Mouse (Mus musculus) myocyte (in vitro differentiated cells): ENCODE measurements around the gene Dmd. TPM values are rescaled to one million over a fixed set of nuclear protein-coding genes. Genes with fewer than 3 reads are reported as not detected.

ENCODE experiments used
- H3K27me3 ChIP-seq: one replicate; pipeline ENCODE4 v1.6.1; 2011; ENCODE audit not compliant: control insufficient read depth, insufficient read depth, insufficient read length
- H3K36me3 ChIP-seq: one replicate; pipeline ENCODE4 v1.6.1; 2011; ENCODE audit not compliant: control insufficient read depth, insufficient read depth
- H3K4me2 ChIP-seq: one replicate; pipeline ENCODE4 v1.6.1; 2011; ENCODE audit warnings: low read depth, control low read depth
- H3K4me3 ChIP-seq: one replicate; pipeline ENCODE4 v1.5.1; 2011; ENCODE audit warnings: mild to moderate bottlenecking, control low read depth, moderate library complexity
- H3K79me2 ChIP-seq: one replicate; pipeline ENCODE4 v1.6.1; 2011; ENCODE audit not compliant: control insufficient read depth, insufficient read depth
- H3ac ChIP-seq: one replicate; pipeline ENCODE4 v1.6.1; 2011; ENCODE audit not compliant: control insufficient read depth, insufficient read length
- CEBPB ChIP-seq: IDR thresholded peaks from 2 replicates; pipeline ENCODE4 v1.6.1; 2011; ENCODE audit warnings: mild to moderate bottlenecking, moderate library complexity; ENCODE audit not compliant: poor library complexity, insufficient read depth, severe bottlenecking
- E2F4 ChIP-seq: IDR thresholded peaks from one replicate; pipeline ENCODE4 v1.6.1; 2011; ENCODE audit warnings: mild to moderate bottlenecking, control low read depth, moderate library complexity; ENCODE audit not compliant: insufficient read depth
- MAX ChIP-seq: IDR thresholded peaks from one replicate; pipeline ENCODE4 v1.6.1; 2011; ENCODE audit warnings: low read depth, mild to moderate bottlenecking, control low read depth
- MYOD1 ChIP-seq, 3 experiments: IDR thresholded peaks; one replicate each; pipeline ENCODE4 v1.6.1; 2011; ENCODE audit warnings: control low read depth in 2 of 3, low read depth in 2 of 3, mild to moderate bottlenecking in 2 of 3, moderate library complexity in 1 of 3; ENCODE audit not compliant: insufficient read length in 2 of 3, control insufficient read depth in 1 of 3
- MYOG ChIP-seq, 3 experiments: IDR thresholded peaks; one replicate each; pipeline ENCODE4 v1.6.1; 2011; ENCODE audit warnings: control low read depth in 2 of 3, low read depth in 2 of 3, mild to moderate bottlenecking in 2 of 3; ENCODE audit not compliant: insufficient read length in 2 of 3, control insufficient read depth in 1 of 3, insufficient read depth in 1 of 3
- POLR2A ChIP-seq: IDR thresholded peaks from one replicate; pipeline ENCODE4 v1.6.1; 2011; ENCODE audit warnings: low read depth, mild to moderate bottlenecking, control low read depth, moderate library complexity; ENCODE audit not compliant: insufficient read length
- POLR2AphosphoS2 ChIP-seq: IDR thresholded peaks from one replicate; pipeline ENCODE4 v1.6.1; 2011; ENCODE audit warnings: low read depth, control low read depth; ENCODE audit not compliant: insufficient read length
- REST ChIP-seq: IDR thresholded peaks from one replicate; pipeline ENCODE4 v1.6.1; 2011; ENCODE audit warnings: mild to moderate bottlenecking, control low read depth, moderate library complexity; ENCODE audit not compliant: insufficient read depth, insufficient read length
- SRF ChIP-seq: IDR thresholded peaks from one replicate; pipeline ENCODE4 v1.6.1; 2011; ENCODE audit warnings: low read depth; ENCODE audit not compliant: control insufficient read depth, insufficient read length
- TCF12 ChIP-seq: IDR thresholded peaks from one replicate; pipeline ENCODE4 v1.6.1; 2011; ENCODE audit warnings: mild to moderate bottlenecking, control low read depth; ENCODE audit not compliant: poor library complexity, insufficient read depth, severe bottlenecking
- TCF3 ChIP-seq: IDR thresholded peaks from one replicate; pipeline ENCODE4 v1.6.1; 2011; ENCODE audit warnings: low read depth, control low read depth; ENCODE audit not compliant: insufficient read length
- USF1 ChIP-seq: IDR thresholded peaks from one replicate; pipeline ENCODE4 v1.6.1; 2011; ENCODE audit warnings: low read depth, mild to moderate bottlenecking, control low read depth, moderate library complexity
- polyA plus RNA-seq: library from polyadenylated mRNA; unstranded; fragments of >200 nt; fragmentation: generic; extraction: Trizol; gene quantifications from one replicate; pipeline ENCODE4 v1.2.1, GENCODE M21; 2012; ENCODE audit warnings: missing spikeins

Dmd gene
- polyA plus RNA-seq, 1 experiment = 0.18 TPM

- Histone ChIP-seq H3K4me2 (no peak overlapping the region), H3K4me3 (no peak overlapping the region)
Measured at GRCm38 (mm10) chrX:85112418-85112817, 2163.7 kb downstream of the Dmd start.

DNA sequence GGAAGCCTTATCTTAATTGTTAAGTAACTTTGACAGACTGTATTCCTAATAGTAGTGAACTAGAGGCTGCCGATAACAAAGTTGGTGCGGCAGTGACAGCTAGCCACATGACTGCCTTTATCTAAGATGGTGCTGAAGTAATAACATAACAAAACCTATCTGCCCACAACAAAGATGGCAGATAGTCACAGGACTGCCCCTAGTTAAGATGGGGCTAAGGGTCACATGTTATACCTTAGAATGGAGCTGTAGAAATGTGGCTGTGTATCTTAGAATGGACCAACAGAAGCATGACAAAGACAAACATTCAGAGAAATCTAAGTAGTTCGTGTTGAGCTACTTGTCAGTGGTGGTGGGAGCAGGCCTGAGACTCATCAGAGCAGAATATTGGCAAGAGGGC is 2184.0 kb downstream of the Dmd start:
- TF ChIP-seq E2F4 = no peak
- no peak for TF ChIP-seq USF1
- TF ChIP-seq SRF = no peak
- no peak for TF ChIP-seq MYOG (IDR thresholded peaks at IDR 0.05; ENCODE audit: control insufficient read depth in 1 of 3, insufficient read depth in 1 of 3, insufficient read length in 2 of 3, low read depth in 2 of 3)
- no peak for TF ChIP-seq MYOD1 (IDR thresholded peaks at IDR 0.05; ENCODE audit: control insufficient read depth in 1 of 3, insufficient read length in 2 of 3, low read depth in 2 of 3)
- no peak for TF ChIP-seq POLR2A
- TF ChIP-seq MAX = no peak
- TF ChIP-seq TCF12 = no peak
- no peak for TF ChIP-seq POLR2AphosphoS2
- TF ChIP-seq CEBPB = no peak
- no peak for TF ChIP-seq REST
- TF ChIP-seq TCF3 = no peak
- Histone ChIP-seq H3K36me3 (no peaks in the 10 kb centered on the region), H3K79me2 (no peaks in the 10 kb centered on the region), H3K4me2 (no peak overlapping the region), H3K27me3 (no peaks in the 10 kb centered on the region), H3ac (no peak overlapping the region), H3K4me3 (no peak overlapping the region)

More at GRCm38 (mm10) chrX:85112418-85112817, 2163.7 kb downstream of the Dmd start:
- TF ChIP-seq E2F4 (no peak), MAX (no peak), POLR2A (no peak), USF1 (no peak), TCF12 (no peak), SRF (no peak)
- H3K79me2 ChIP-seq = no peaks in the 10 kb centered on the region
- no peak overlapping the region for H3ac ChIP-seq
- no peaks in the 10 kb centered on the region for H3K27me3 ChIP-seq
- no peaks in the 10 kb centered on the region for H3K36me3 ChIP-seq

- Histone ChIP-seq H3K4me2 (no peak overlapping the region), H3K36me3 (no peaks in the 10 kb centered on the region), H3K27me3 (no peaks in the 10 kb centered on the region), H3K79me2 (no peaks in the 10 kb centered on the region), H3K4me3 (no peak overlapping the region), H3ac (no peak overlapping the region)
- no peak for TF ChIP-seq MYOG (IDR thresholded peaks at IDR 0.05; ENCODE audit: control insufficient read depth in 1 of 3, insufficient read depth in 1 of 3, insufficient read length in 2 of 3, low read depth in 2 of 3)
- no peak for TF ChIP-seq CEBPB
- no peak for TF ChIP-seq TCF12
- TF ChIP-seq MAX = no peak
- TF ChIP-seq POLR2AphosphoS2 = no peak
- no peak for TF ChIP-seq TCF3
- no peak for TF ChIP-seq MYOD1 (IDR thresholded peaks at IDR 0.05; ENCODE audit: control insufficient read depth in 1 of 3, insufficient read length in 2 of 3, low read depth in 2 of 3)
- TF ChIP-seq SRF = no peak
- no peak for TF ChIP-seq REST
- TF ChIP-seq E2F4 = no peak
- TF ChIP-seq USF1 = no peak
- TF ChIP-seq POLR2A = no peak
Measured at GRCm38 (mm10) chrX:85137293-85137692, 2188.6 kb downstream of the Dmd start.

GRCm38 (mm10) chrX:85171264-85171663 is 2222.6 kb downstream of the Dmd start:
- H3K4me2 ChIP-seq = no peak overlapping the region
- TF ChIP-seq SRF = no peak
- TF ChIP-seq USF1 = no peak
- TF ChIP-seq TCF12 = no peak
- TF ChIP-seq REST = no peak
- TF ChIP-seq CEBPB = no peak
- no peak for TF ChIP-seq TCF3
- TF ChIP-seq MYOD1 (IDR thresholded peaks at IDR 0.05; ENCODE audit: control insufficient read depth in 1 of 3, insufficient read length in 2 of 3, low read depth in 2 of 3) = no peak
- TF ChIP-seq MYOG (IDR thresholded peaks at IDR 0.05; ENCODE audit: control insufficient read depth in 1 of 3, insufficient read depth in 1 of 3, insufficient read length in 2 of 3, low read depth in 2 of 3) = no peak
- TF ChIP-seq E2F4 = no peak
- no peak for TF ChIP-seq POLR2AphosphoS2
- no peak for TF ChIP-seq POLR2A
- TF ChIP-seq MAX = no peak
- no peak overlapping the region for H3K4me3 ChIP-seq
- H3ac ChIP-seq = no peak overlapping the region
- H3K79me2 ChIP-seq = no peaks in the 10 kb centered on the region
- H3K36me3 ChIP-seq = no peaks in the 10 kb centered on the region
- no peaks in the 10 kb centered on the region for H3K27me3 ChIP-seq

DNA sequence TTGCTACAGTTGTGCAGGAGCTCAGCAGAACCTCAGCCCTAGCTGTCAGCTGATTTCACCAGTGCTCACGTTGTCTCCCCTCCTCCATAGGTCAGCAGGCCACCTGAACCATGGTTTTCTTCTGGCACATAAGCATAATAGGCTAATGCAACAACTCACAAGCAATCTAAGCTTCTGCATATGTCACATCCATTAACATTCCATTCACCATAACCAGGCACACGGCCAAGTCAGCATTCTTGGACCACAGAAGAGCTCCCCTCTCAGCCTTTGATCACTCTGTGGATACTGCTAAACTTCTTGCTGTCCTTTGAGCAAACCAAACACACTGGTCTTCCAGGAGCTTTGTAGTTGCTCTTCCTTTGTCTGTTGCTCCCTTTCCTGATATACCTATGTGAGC is 2238.9 kb downstream of the Dmd start:
- no peaks in the 10 kb centered on the region for H3K36me3 ChIP-seq
- H3K4me2 ChIP-seq = no peak overlapping the region
- H3K4me3 ChIP-seq = no peak overlapping the region
- no peaks in the 10 kb centered on the region for H3K27me3 ChIP-seq
- no peak for TF ChIP-seq MYOD1 (IDR thresholded peaks at IDR 0.05; ENCODE audit: control insufficient read depth in 1 of 3, insufficient read length in 2 of 3, low read depth in 2 of 3)
- TF ChIP-seq USF1 = no peak
- TF ChIP-seq MYOG (IDR thresholded peaks at IDR 0.05; ENCODE audit: control insufficient read depth in 1 of 3, insufficient read depth in 1 of 3, insufficient read length in 2 of 3, low read depth in 2 of 3) = no peak
- TF ChIP-seq POLR2A = no peak
- no peak for TF ChIP-seq SRF
- no peak for TF ChIP-seq REST
- no peak for TF ChIP-seq TCF3
- TF ChIP-seq POLR2AphosphoS2 = no peak
- no peak for TF ChIP-seq MAX
- H3K79me2 ChIP-seq = no peaks in the 10 kb centered on the region
- no peak overlapping the region for H3ac ChIP-seq
